Mouse (Mus musculus): ENCODE data around the gene Comtd1. TPM values are rescaled to one million over a fixed set of nuclear protein-coding genes. Genes with fewer than 3 reads are reported as not detected.

Comtd1 gene
- 67.2 and 75.0 TPM in 2 replicates for total RNA-seq (2021)
- long read RNA-seq, transcript Comtd1-202 (7 exons, 2,314 nt) = major isoform, 23 of 31 reads
- long read RNA-seq, partial matches to known transcripts = 2 of 31 reads
- long read RNA-seq, other reads (novel, unspliced or antisense) = 4 of 31 reads

DNA sequence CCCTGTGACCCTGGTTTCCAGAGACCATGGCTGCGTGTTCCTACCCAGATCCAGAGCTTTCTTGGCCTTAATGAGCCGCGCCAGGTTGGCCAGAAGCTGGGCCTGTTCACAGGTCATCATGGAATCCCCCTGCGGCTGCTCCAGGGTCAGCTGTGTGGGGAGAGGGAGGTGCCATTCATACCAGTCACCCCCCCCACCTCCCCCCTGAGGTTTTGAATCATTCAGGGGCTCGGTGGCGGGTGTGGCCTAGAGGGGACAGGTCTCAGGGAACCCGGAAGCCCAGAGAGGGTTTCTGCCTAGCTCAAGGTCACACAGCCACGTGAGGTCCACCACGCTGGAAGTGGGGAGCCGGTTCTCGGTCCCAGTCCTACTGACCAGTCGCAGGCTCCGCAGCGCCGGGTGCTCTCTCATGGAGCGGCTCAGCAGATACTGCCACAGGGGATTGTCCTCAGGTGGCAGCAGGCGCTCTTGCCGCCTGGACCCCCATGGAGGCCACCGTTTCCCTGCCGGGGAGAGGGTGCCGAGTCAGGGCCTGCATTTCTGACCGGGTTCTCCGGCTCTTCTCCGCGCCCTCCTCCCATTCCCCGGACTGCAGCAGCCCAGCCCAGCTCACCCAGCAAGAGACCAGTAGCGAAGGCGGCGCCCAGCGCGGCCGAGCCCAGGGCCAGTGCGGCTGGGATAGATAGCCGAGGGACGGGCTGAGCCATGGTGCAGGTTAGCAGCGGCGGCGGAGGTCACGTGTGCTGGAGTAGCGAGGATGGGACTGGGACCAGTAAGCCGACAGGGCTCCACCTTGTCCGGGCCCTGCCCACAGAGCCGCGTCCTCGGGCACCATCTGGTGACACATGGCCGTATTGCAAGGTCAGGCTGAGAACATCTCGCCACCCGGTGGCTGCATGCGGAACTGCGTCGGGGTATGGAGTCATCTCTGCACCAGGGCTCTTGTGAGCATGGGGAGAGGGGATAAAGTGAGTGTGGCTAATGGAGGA lies at the start of gene Comtd1:
TSS of gene Comtd1 (minus strand) at position 812 of the 989 bp plus-strand sequence.
- DNase-seq = peak; percentile 94

DNA sequence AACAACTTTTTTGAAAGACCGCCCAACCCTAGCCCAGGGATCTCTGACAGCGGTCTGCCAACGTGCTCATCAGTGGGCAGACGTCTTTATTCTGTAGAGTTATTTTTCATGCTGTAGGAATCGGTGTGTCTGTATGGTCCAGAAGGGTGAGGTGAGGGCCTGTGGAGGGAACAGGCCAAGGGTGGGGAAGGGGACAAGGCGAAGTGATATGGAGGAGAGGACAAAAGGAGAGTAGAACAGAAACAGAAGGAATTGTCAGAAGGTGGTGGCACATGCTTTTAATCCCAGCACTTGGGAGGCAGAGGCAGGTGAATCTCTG lies 43.5 kb upstream of the Comtd1 start:
- no peak for DNase-seq

GRCm38 (mm10) chr14:21891581-21892340 lies 43.0 kb upstream of the Comtd1 start:
- peak; percentile 24 for DNase-seq

DNA sequence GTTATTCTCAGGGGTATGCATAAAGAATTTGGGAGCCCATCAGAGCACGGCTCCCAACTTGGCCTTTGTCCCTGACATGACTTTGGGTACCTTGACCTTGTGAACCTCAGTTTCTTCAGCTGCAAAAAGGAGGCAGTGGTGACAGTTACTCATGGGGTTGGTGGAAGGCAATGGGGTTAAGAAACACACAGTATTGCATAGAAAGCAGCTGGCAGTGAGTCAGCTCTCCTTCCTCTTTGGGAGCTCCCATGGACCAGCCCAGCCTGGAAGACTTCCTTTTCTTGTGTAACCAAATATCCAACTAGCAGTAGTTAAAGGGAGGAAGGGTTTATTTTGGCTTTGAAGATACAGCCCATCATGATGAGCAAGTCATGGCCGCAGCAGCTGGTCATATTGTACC lies 41.7 kb upstream of the Comtd1 start:
- no peak for DNase-seq

DNA sequence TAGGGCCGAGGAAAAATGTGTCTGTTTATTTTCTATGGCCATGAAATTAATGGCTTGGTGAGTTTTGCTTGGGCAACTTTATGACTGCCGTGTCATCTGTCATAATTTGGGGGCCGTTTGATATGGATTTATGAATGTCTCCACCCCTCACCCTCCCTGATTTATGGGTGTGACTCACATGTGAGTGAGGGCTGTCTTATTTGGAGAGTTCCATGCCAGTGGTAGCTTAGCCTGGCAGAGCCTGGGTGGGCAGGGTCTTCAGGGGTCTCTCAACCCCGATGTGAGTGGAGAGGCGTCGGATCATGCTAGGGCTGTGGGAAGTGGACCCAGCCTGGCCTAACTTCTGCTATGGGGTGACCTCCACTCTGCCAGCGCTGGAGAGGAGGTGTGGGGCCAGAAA lies 18.0 kb upstream of the Comtd1 start:
- DNase-seq = no peak

GRCm38 (mm10) chr14:21866291-21866690 lies 17.5 kb upstream of the Comtd1 start:
- no peak for DNase-seq

DNA sequence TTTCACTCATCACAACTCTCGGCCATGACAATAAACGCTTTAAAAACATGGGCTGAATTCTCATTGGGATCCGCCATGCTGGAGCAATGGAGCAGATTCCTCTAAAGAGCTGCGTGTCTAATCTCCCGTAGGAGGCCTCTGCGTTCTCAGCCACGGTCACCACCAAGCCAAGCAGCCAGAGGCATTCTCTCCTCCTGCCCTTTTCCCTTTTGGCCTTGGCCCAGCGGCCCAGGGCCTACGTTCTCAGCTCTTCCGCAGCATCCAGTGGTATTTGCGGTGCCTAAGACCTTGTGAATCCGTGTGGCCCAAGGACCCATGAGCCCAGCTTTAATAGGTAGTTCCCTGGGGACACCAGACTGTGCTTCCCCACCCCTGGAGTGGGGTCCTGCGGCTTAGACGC lies 8.1 kb upstream of the Comtd1 start:
- no peak for DNase-seq

- DNase-seq = no peak
These were observed 7.2 kb upstream of the Comtd1 start for GRCm38 (mm10) chr14:21855961-21856360.

DNA sequence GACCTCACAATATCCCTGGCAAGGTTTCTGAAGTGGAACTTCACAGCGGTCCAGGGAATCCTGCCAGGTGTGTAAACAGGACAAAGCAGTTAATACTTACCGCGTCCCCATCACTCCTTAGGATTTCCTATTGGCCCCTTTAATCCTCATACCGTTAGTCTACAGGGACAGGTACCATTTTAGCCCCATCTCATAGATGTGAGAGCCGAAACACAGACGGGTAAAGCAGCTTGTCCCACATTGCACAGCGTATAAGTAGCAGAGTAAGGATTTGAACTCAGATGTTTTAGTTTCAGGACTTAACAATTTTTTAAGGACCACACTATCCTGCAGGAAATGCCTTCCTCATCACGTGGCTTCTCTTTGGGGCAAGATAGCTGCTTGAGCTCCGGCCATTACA lies 5.5 kb upstream of the Comtd1 start:
- no peak for DNase-seq

- DNase-seq = peak; percentile 74
These were observed 4.8 kb upstream of the Comtd1 start for GRCm38 (mm10) chr14:21853456-21854109.

- no peak for DNase-seq
These were observed 3.4 kb upstream of the Comtd1 start for GRCm38 (mm10) chr14:21851996-21852791.

- no peak for DNase-seq
These were observed 1.8 kb upstream of the Comtd1 start for GRCm38 (mm10) chr14:21850419-21851127.

- DNase-seq = no peak
These were observed 994 bp upstream of the Comtd1 start for GRCm38 (mm10) chr14:21849524-21850418.

DNA sequence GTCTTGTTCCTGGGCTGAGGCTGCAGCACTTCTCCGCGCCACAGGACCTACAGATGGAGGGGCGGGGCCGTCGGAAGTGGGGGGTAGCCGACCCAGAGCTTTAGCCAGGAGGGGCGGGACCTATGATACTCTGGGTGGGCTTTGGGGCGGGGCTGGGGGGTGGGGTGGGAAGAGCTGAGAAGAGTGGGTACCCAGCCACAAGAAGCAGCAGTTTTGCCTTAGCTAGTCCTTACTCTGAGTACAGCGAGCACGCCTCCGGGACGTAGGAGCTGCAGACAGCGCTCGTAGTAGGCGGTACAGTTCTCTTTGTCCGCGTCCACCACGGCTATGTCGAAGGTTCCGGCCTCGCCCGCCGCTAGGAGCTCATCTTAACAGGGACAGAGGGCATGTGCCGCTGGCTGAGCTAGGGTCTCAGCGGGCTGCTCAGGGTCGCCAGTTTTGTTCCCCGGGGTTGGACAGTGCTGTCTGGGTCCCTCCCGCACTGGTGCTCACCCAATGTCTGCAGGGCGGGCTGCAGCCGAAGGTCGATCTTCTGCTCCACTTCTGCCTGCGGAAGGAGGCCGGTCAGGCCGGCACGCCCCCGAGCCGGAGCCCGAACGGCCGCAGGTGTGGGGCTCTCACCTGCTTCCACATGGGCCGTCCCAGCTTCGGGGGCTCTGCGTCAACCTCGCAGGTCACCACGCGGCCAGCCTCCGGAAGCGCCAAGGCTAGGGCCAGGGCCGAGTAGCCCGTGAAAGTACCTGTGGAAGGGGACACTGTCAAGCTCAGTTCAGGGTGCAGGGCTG lies 1.2 kb downstream of the Comtd1 start:
- DNase-seq = peak; percentile 48

DNA sequence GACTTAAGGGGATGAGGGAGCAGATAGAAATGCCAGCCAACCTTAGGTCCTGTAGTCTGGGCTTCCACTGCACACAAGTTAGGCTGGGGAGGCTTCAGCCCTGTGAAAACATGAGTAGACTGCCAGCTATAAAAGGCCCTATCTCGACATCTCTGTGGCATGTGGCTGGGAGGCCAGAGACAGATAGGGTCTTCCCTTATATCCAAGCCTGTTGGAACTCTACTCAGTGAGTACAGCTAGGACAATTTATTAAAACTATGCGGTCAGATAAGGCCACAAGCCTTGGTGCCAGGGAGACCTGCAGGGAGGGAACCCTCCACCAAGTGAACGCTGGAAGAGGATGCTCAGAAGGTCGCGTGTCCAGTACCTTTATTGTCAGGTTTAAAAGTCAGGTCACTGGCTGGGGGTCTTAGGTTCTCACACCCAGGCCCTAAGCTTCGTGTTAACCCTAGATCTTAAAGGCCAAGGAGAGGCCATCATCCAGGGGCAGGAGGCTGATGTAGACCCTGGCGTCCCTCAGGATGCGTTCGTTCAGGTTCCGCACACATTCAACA lies 1.9 kb downstream of the Comtd1 start:
- no peak for DNase-seq

DNA sequence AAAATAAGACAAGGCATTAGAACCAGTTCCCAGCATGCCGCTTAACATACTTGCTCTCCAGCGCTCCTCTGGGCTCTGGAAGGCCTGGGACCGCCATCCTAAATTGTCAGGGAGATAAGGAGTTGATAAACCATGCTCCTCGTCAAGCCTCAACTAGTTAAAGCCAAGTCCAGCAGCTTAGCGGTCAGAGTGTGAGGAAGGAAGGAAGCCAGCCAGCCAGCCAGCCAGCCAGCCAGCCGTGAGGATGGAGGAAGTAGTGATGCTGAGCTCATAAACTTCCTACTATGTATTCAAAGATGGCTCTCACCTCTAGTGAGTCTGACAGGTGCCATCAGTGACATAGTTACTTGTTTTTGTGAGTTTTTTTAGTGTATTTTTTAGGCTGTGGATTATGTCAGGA lies 5.5 kb downstream of the Comtd1 start:
- DNase-seq = no peak

- no peak for DNase-seq
These were observed 6.8 kb downstream of the Comtd1 start for GRCm38 (mm10) chr14:21841819-21842592.
